In genomic region chr10:100210684-100211083, GRCm38 (mm10) we compare ENCODE assay signal across 27 mouse cellular contexts.
DNase-seq lines count a peak whose midpoint lies in the region; ATAC-seq and TF ChIP-seq lines count a peak whose summit lies in the region.
"Had no signal": no experiment of that assay in that cellular context is flagged by ENCODE, and none has a peak within 500 bp of the region (broad histone marks: within the 10 kb centered on the region; RNA-seq: fewer than 3 reads in every experiment).

No protein-coding gene starts in this region.

- no peaks in the 10 kb centered on the region for H3K4me1 ChIP-seq in kidney, postnatal 0 days (replicated peaks; ENCODE audit: insufficient read depth, low read length)
- H3K4me1 ChIP-seq in lung, embryonic 14.5 days (ENCODE audit: insufficient read depth), result no peaks in the 10 kb centered on the region
- H3K4me1 ChIP-seq: embryonic facial prominence, embryonic 10.5 days; forebrain, embryonic 15.5 days; heart, embryonic 12.5 days; hindbrain, embryonic 10.5 days; intestine, embryonic 15.5 days; limb, embryonic 12.5 days; liver, embryonic 12.5 days had no signal

- H3K9ac ChIP-seq in kidney, postnatal 0 days (ENCODE audit: low read depth, low read length), result no peak overlapping the region
- no peak overlapping the region for H3K9ac ChIP-seq in lung, embryonic 14.5 days
- H3K9ac ChIP-seq: forebrain, embryonic 15.5 days; heart, embryonic 12.5 days; intestine, embryonic 15.5 days; limb, embryonic 12.5 days; liver, embryonic 12.5 days had no signal

- no peak overlapping the region for H3K4me2 ChIP-seq in kidney, postnatal 0 days (ENCODE audit: low read length)
- H3K4me2 ChIP-seq in lung, embryonic 14.5 days, result no peak overlapping the region
- H3K4me2 ChIP-seq: forebrain, embryonic 15.5 days; heart, embryonic 12.5 days; intestine, embryonic 15.5 days; limb, embryonic 12.5 days; liver, embryonic 12.5 days had no signal

- peak; percentile 75 for DNase-seq in kidney, postnatal 0 days (ENCODE audit: low spot score)
- DNase-seq in kidney, postnatal 25 days, result no peak
- DNase-seq in lung, embryonic 14.5 days, result peak; percentile 35
- no peak for DNase-seq in lung, postnatal 25 days (ENCODE audit: low spot score)
- peak; percentile 5 to 30 for DNase-seq in right cerebral cortex, postnatal 36 days (ENCODE audit: low spot score in 2 of 2)
- no peak for DNase-seq in right cerebral cortex, postnatal 25 days
- no peak for DNase-seq in ovary, postnatal 10 days (ENCODE audit: low spot score)
- DNase-seq: adrenal gland, adult 2 months; cerebellum, adult 11-12 months; cerebellum, postnatal 10 days; heart, adult 11 months; heart, postnatal 10 days; kidney, postnatal 36 days; lung, adult 18-20 months; lung, postnatal 4 days; thymus, adult 2 months; thymus, postnatal 4 days had no signal

- H3K4me3 ChIP-seq in kidney, postnatal 0 days (replicated peaks; ENCODE audit: low read depth, low read length), result no peak overlapping the region
- H3K4me3 ChIP-seq in lung, embryonic 14.5 days (ENCODE audit: low read depth, low read length), result no peak overlapping the region
- H3K4me3 ChIP-seq: embryonic facial prominence, embryonic 10.5 days; forebrain, embryonic 15.5 days; heart, embryonic 12.5 days; hindbrain, embryonic 10.5 days; intestine, embryonic 15.5 days; limb, embryonic 12.5 days; liver, embryonic 12.5 days; myocyte had no signal

- H3K36me3 ChIP-seq in kidney, postnatal 0 days (ENCODE audit: insufficient read depth, low read length), result no peaks in the 10 kb centered on the region
- no peaks in the 10 kb centered on the region for H3K36me3 ChIP-seq in lung, embryonic 14.5 days (ENCODE audit: insufficient read depth)
- H3K36me3 ChIP-seq: embryonic facial prominence, embryonic 10.5 days; forebrain, embryonic 15.5 days; heart, embryonic 12.5 days; hindbrain, embryonic 10.5 days; intestine, embryonic 15.5 days; limb, embryonic 12.5 days; liver, embryonic 12.5 days had no signal

- no peak for TF ChIP-seq CTCF in kidney, postnatal 0 days (IDR thresholded peaks at IDR 0.05; ENCODE audit: low read depth)
- TF ChIP-seq CTCF in lung, embryonic 14.5 days (IDR thresholded peaks at IDR 0.05; ENCODE audit: low read depth), result no peak

- no peak overlapping the region for H3K27ac ChIP-seq in kidney, postnatal 0 days
- no peak overlapping the region for H3K27ac ChIP-seq in lung, embryonic 14.5 days (ENCODE audit: low read depth)
- H3K27ac ChIP-seq: embryonic facial prominence, embryonic 10.5 days; forebrain, embryonic 15.5 days; hindbrain, embryonic 10.5 days; intestine, embryonic 15.5 days; limb, embryonic 12.5 days; liver, embryonic 12.5 days had no signal

- ATAC-seq in kidney, postnatal 0 days (replicated peaks; ENCODE audit: low FRiP score, low read depth), result no peak
- ATAC-seq in lung, embryonic 14.5 days (ENCODE audit: insufficient read depth), result no peak
- ATAC-seq: forebrain, embryonic 15.5 days; hindbrain, embryonic 16.5 days; intestine, embryonic 15.5 days; liver, embryonic 12.5 days; midbrain, embryonic 16.5 days had no signal

- no peaks in the 10 kb centered on the region for H3K27me3 ChIP-seq in kidney, postnatal 0 days (ENCODE audit: insufficient read depth, low read length)
- H3K27me3 ChIP-seq in lung, embryonic 14.5 days (ENCODE audit: insufficient read depth, low read length), result no peaks in the 10 kb centered on the region
- H3K27me3 ChIP-seq: forebrain, embryonic 15.5 days; heart, embryonic 12.5 days; intestine, embryonic 15.5 days; limb, embryonic 12.5 days; liver, embryonic 12.5 days had no signal

- H3K9me3 ChIP-seq in kidney, postnatal 0 days (replicated peaks; ENCODE audit: low read length), result no peaks in the 10 kb centered on the region
- no peaks in the 10 kb centered on the region for H3K9me3 ChIP-seq in lung, embryonic 14.5 days (ENCODE audit: low read depth, low read length)
- H3K9me3 ChIP-seq: embryonic facial prominence, embryonic 10.5 days; forebrain, embryonic 15.5 days; heart, embryonic 12.5 days; hindbrain, embryonic 10.5 days; intestine, embryonic 15.5 days; limb, embryonic 12.5 days; liver, embryonic 12.5 days had no signal

- WGBS in kidney, postnatal 0 days, result 61% methylated on average over 7 of the region's 7 CpGs
- WGBS in lung, embryonic 14.5 days, result 39% methylated on average over 7 of the region's 7 CpGs

Comparison
In these comparisons a context has a peak if more than half of its experiments do, and no peak if none do; other contexts are left out.
1. DNase-seq: peak in kidney, postnatal 0 days (single experiment), lung, embryonic 14.5 days (single experiment) and right cerebral cortex, postnatal 36 days (2 of 2); none in kidney, postnatal 25 days (0 of 2), lung, postnatal 25 days (single experiment), right cerebral cortex, postnatal 25 days (single experiment) and ovary, postnatal 10 days (single experiment).